Mouse (Mus musculus) stomach, postnatal 0 days (tissue): ENCODE measurements around the gene Vmn2r22.
"Not testable (repeated sequence)": the region's sequence is repeated elsewhere in the genome, so short reads cannot be mapped to it uniquely, and the experiment has no call there.

Experiments
- CTCF ChIP-seq: IDR thresholded peaks from 2 replicates; pipeline ENCODE4 v1.5.1; 2016; ENCODE audit warnings: antibody characterized with exemption, low read depth, mild to moderate bottlenecking, moderate library complexity
- EP300 ChIP-seq: optimal IDR thresholded peaks from 2 replicates; pipeline ENCODE3; 2016; ENCODE audit warnings: antibody characterized with exemption

DNA sequence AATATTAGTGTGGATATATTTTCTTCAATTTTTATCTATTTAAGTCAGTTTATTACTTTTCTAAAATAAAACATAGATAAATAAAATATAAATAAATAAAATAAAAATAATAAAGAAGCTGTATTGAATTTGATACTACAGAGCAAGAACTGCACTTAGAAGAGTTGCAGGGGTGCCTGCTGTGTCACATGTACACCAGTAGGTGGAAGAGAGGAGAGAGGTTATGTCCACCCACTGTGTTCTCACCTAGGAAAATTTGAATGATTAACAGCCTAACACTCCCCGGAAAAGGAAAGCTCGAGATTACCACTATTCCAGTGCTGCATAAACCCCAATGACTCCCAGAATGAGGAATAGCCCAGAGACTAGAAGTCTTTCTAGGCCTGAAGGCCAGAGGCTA lies 26.7 kb downstream of the Vmn2r22 start:
- not testable (repeated sequence) for TF ChIP-seq CTCF, EP300
